Mouse (Mus musculus): ENCODE measurements around the gene Egfl7.
A peak's percentile ranks its signal among the peaks of the same experiment; 100 is the strongest.

Gene Egfl7

GRCm38 (mm10) chr2:26611054-26611453 is 31.2 kb downstream of the Egfl7 start:
- DNase-seq (ENCODE audit: extremely low read depth, low read depth, low spot score): no peak

GRCm38 (mm10) chr2:26611896-26612295 is 32.1 kb downstream of the Egfl7 start:
- no peak for DNase-seq (ENCODE audit: extremely low read depth, low read depth, low spot score)

- DNase-seq (ENCODE audit: extremely low read depth, low read depth, low spot score): no peak
Observed at GRCm38 (mm10) chr2:26614903-26615302, 35.1 kb downstream of the Egfl7 start.

- DNase-seq (ENCODE audit: extremely low read depth, low read depth, low spot score): no peak
Observed at GRCm38 (mm10) chr2:26615459-26616124, 35.8 kb downstream of the Egfl7 start.

GRCm38 (mm10) chr2:26617331-26617730 is 37.5 kb downstream of the Egfl7 start:
- no peak for DNase-seq (ENCODE audit: extremely low read depth, low read depth, low spot score)

GRCm38 (mm10) chr2:26617928-26618327 is 38.1 kb downstream of the Egfl7 start:
- no peak for DNase-seq (ENCODE audit: extremely low read depth, low read depth, low spot score)

GRCm38 (mm10) chr2:26621246-26621645 is 41.4 kb downstream of the Egfl7 start:
- peak; percentile 57 for DNase-seq (ENCODE audit: extremely low read depth, low read depth, low spot score)

- no peak for DNase-seq (ENCODE audit: extremely low read depth, low read depth, low spot score)
Observed at GRCm38 (mm10) chr2:26622984-26623383, 43.2 kb downstream of the Egfl7 start.

- no peak for DNase-seq (ENCODE audit: extremely low read depth, low read depth, low spot score)
Observed at GRCm38 (mm10) chr2:26625419-26625818, 45.6 kb downstream of the Egfl7 start.

- DNase-seq (ENCODE audit: extremely low read depth, low read depth, low spot score): no peak
Observed at GRCm38 (mm10) chr2:26626081-26626480, 46.3 kb downstream of the Egfl7 start.

GRCm38 (mm10) chr2:26627921-26628739 is 48.3 kb downstream of the Egfl7 start, which contains the start of gene Fam69b:
Fam69b (plus strand) TSS chr2:26628457.
- no peak for DNase-seq (ENCODE audit: extremely low read depth, low read depth, low spot score)

GRCm38 (mm10) chr2:26628792-26629437 is 49.1 kb downstream of the Egfl7 start:
- no peak for DNase-seq (ENCODE audit: extremely low read depth, low read depth, low spot score)

- DNase-seq (ENCODE audit: extremely low read depth, low read depth, low spot score): no peak
Observed at GRCm38 (mm10) chr2:26632541-26633395, 53.0 kb downstream of the Egfl7 start.

GRCm38 (mm10) chr2:26633953-26634530 is 54.2 kb downstream of the Egfl7 start:
- DNase-seq (ENCODE audit: extremely low read depth, low read depth, low spot score): no peak

- no peak for DNase-seq (ENCODE audit: extremely low read depth, low read depth, low spot score)
Observed at GRCm38 (mm10) chr2:26634629-26635488, 55.0 kb downstream of the Egfl7 start.

- DNase-seq (ENCODE audit: extremely low read depth, low read depth, low spot score): no peak
Observed at GRCm38 (mm10) chr2:26635489-26636324, 55.9 kb downstream of the Egfl7 start.

- no peak for DNase-seq (ENCODE audit: extremely low read depth, low read depth, low spot score)
Observed at GRCm38 (mm10) chr2:26636325-26636635, 56.5 kb downstream of the Egfl7 start.

- DNase-seq (ENCODE audit: extremely low read depth, low read depth, low spot score): no peak
Observed at GRCm38 (mm10) chr2:26637316-26637932, 57.6 kb downstream of the Egfl7 start.
